Mouse (Mus musculus) thymus, adult 18-20 months (tissue): ENCODE results near the gene Gm5415.
"Not testable (repeated sequence)": the region's sequence is repeated elsewhere in the genome, so short reads cannot be mapped to it uniquely, and the experiment has no call there.

Source experiments
- DNase-seq, 2 experiments: peaks; one replicate each; pipeline ENCODE4 v3.0.0; 2022; ENCODE audit warnings: mixed read lengths in 2 of 2

Gm5415 gene

DNA sequence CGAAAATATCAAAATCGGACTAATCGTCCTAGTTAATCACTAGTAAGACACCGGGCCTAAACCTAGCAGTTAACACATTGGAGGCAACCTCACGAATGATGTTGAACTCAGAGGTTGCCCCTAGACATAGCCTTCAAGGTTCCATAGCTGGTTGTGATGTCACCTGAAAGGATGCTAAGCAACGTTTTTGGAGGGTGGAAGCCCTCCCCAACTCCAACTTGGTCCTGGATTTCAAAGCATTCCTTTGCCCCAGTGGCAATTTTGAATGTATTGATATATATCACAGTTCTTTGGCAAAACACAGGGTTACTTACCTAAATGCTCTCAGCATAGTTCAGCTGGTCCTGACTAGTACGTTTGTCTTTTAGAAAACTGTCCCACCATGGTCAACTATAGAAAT, at the start of gene Gm5415:
Gene Gm5415, minus strand, starts transcription at position 101 of the 400 bp plus-strand sequence.
- DNase-seq: not testable (repeated sequence)

- DNase-seq: no peak
These were observed 21.8 kb upstream of the Gm5415 start for GRCm38 (mm10) chr1:32568901-32569300.

GRCm38 (mm10) chr1:32553925-32554324, 6.8 kb upstream of the Gm5415 start:
- DNase-seq: no peak

DNA sequence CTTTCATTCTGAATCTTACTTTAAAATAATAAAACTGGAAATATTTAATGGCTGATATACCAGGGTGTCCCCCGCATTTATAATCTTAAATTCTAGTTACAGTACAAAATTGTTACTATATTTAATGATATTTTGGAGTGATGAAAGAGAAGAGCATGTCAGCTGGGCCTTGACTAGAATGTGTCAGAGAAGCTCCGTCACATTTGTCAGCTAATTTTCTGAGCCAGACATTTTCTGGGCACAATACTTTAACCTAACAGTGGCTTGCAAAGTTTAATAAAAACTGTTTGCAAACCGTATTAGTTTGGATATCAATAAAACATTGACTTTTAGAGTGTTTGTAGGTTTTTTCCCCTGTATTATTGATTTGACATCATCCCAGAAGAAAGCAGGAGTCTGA, 6.4 kb upstream of the Gm5415 start:
- no peak for DNase-seq

DNA sequence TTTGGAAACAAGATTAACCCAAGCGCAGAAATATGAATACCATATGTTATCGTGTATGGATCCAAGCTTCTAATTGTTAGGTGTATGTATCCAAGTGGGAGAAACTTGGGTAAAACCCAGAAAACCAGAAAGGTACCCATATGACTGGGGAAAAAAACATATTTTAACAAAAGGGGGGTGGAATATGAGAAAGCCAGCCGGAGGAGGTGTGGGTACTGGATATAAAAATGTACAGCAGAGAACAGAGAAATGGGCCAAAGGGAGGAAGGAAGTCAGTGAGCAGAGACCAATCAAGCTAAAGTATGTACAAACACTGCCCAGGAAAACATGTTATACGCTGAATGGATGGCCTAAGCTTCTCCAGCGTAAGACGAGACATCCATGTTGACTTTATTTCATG, 43.7 kb downstream of the Gm5415 start:
- DNase-seq: no peak
